Mouse (Mus musculus): ENCODE data around the gene Fxr1. TPM values are rescaled to one million over a fixed set of nuclear protein-coding genes. Genes with fewer than 3 reads are reported as not detected.

Gene Fxr1
- polyA plus RNA-seq, 1 experiment from 2014 or later: 81.2 TPM

GRCm38 (mm10) chr3:34003860-34004259, 15.9 kb upstream of the Fxr1 start:
- ATAC-seq (ENCODE audit: insufficient read depth, low FRiP score, low TSS enrichment): no peak
- WGBS: 86% methylated on average over 3 of the region's 3 CpGs
- H3K9ac ChIP-seq (ENCODE audit: low read length): no peak overlapping the region
- H3K27ac ChIP-seq (ENCODE audit: low read depth, low read length): no peak overlapping the region
- H3K27me3 ChIP-seq (ENCODE audit: control insufficient read depth, insufficient read depth, low read length): no peaks in the 10 kb centered on the region
- DNase-seq (ENCODE audit: low spot score): no peak
- H3K4me3 ChIP-seq (ENCODE audit: low read depth, low read length): no peak overlapping the region
- H3K4me1 ChIP-seq (ENCODE audit: control insufficient read depth, insufficient read depth, low read length): no peaks in the 10 kb centered on the region
- H3K36me3 ChIP-seq (ENCODE audit: control insufficient read depth, insufficient read depth, low read length): no peaks in the 10 kb centered on the region
- H3K4me2 ChIP-seq (ENCODE audit: low read depth): no peak overlapping the region
- no peaks in the 10 kb centered on the region for H3K9me3 ChIP-seq (ENCODE audit: control insufficient read depth, low read length)

GRCm38 (mm10) chr3:34006301-34006700, 13.4 kb upstream of the Fxr1 start:
- DNase-seq (ENCODE audit: low spot score) (no peak), ATAC-seq (ENCODE audit: insufficient read depth, low FRiP score, low TSS enrichment) (no peak)
- H3K27me3 ChIP-seq (ENCODE audit: control insufficient read depth, insufficient read depth, low read length): no peaks in the 10 kb centered on the region
- H3K9me3 ChIP-seq (ENCODE audit: control insufficient read depth, low read length): no peaks in the 10 kb centered on the region
- 73% methylated on average over 2 of the region's 2 CpGs for WGBS
- H3K9ac ChIP-seq (ENCODE audit: low read length): no peak overlapping the region
- H3K4me1 ChIP-seq (ENCODE audit: control insufficient read depth, insufficient read depth, low read length): no peaks in the 10 kb centered on the region
- H3K4me3 ChIP-seq (ENCODE audit: low read depth, low read length): no peak overlapping the region
- no peak overlapping the region for H3K27ac ChIP-seq (ENCODE audit: low read depth, low read length)
- H3K36me3 ChIP-seq (ENCODE audit: control insufficient read depth, insufficient read depth, low read length): no peaks in the 10 kb centered on the region
- no peak overlapping the region for H3K4me2 ChIP-seq (ENCODE audit: low read depth)

- no peaks in the 10 kb centered on the region for H3K36me3 ChIP-seq (ENCODE audit: control insufficient read depth, insufficient read depth, low read length)
- H3K27me3 ChIP-seq (ENCODE audit: control insufficient read depth, insufficient read depth, low read length): no peaks in the 10 kb centered on the region
- ATAC-seq (ENCODE audit: insufficient read depth, low FRiP score, low TSS enrichment) (no peak), DNase-seq (ENCODE audit: low spot score) (no peak)
- no peak overlapping the region for H3K4me3 ChIP-seq (ENCODE audit: low read depth, low read length)
- no peak overlapping the region for H3K27ac ChIP-seq (ENCODE audit: low read depth, low read length)
- no peaks in the 10 kb centered on the region for H3K4me1 ChIP-seq (ENCODE audit: control insufficient read depth, insufficient read depth, low read length)
- no peak overlapping the region for H3K9ac ChIP-seq (ENCODE audit: low read length)
- H3K9me3 ChIP-seq (ENCODE audit: control insufficient read depth, low read length): no peaks in the 10 kb centered on the region
- H3K4me2 ChIP-seq (ENCODE audit: low read depth): no peak overlapping the region
- 53% methylated on average over 3 of the region's 3 CpGs for WGBS
Measured at GRCm38 (mm10) chr3:34006824-34007223, 12.9 kb upstream of the Fxr1 start.

GRCm38 (mm10) chr3:34007611-34008010, 12.1 kb upstream of the Fxr1 start:
- Histone ChIP-seq H3K36me3 (ENCODE audit: control insufficient read depth, insufficient read depth, low read length) (no peaks in the 10 kb centered on the region), H3K4me1 (ENCODE audit: control insufficient read depth, insufficient read depth, low read length) (no peaks in the 10 kb centered on the region), H3K4me3 (ENCODE audit: low read depth, low read length) (no peak overlapping the region), H3K9me3 (ENCODE audit: control insufficient read depth, low read length) (no peaks in the 10 kb centered on the region), H3K4me2 (ENCODE audit: low read depth) (no peak overlapping the region), H3K27me3 (ENCODE audit: control insufficient read depth, insufficient read depth, low read length) (no peaks in the 10 kb centered on the region), H3K9ac (ENCODE audit: low read length) (no peak overlapping the region), H3K27ac (ENCODE audit: low read depth, low read length) (no peak overlapping the region)
- DNase-seq (ENCODE audit: low spot score) (no peak), ATAC-seq (ENCODE audit: insufficient read depth, low FRiP score, low TSS enrichment) (no peak)
- WGBS: 50% methylated on average over 4 of the region's 4 CpGs

DNA sequence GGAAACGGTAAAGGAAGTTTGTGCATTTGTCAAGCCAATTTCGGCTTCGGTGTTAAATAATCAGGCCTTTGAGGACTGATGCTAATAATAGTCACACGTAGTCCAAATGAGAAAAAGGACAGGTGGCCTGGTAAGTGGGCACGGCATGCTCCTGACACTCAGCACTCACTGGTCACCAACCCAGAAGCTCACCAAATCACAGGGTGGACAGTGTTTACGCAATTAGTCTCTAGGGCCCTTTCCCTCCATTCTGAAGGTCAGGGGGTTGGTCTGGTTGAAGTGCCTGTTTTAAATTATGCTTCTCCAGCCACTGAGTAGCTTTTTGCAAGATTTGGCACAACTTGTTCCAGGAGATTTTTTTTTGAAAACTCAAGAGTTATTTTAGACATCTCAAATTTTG, 11.6 kb upstream of the Fxr1 start:
- Histone ChIP-seq H3K9ac (ENCODE audit: low read length) (no peak overlapping the region), H3K4me1 (ENCODE audit: control insufficient read depth, insufficient read depth, low read length) (no peaks in the 10 kb centered on the region), H3K4me3 (ENCODE audit: low read depth, low read length) (no peak overlapping the region), H3K27ac (ENCODE audit: low read depth, low read length) (no peak overlapping the region), H3K9me3 (ENCODE audit: control insufficient read depth, low read length) (no peaks in the 10 kb centered on the region), H3K4me2 (ENCODE audit: low read depth) (no peak overlapping the region), H3K27me3 (ENCODE audit: control insufficient read depth, insufficient read depth, low read length) (no peaks in the 10 kb centered on the region), H3K36me3 (ENCODE audit: control insufficient read depth, insufficient read depth, low read length) (no peaks in the 10 kb centered on the region)
- ATAC-seq (ENCODE audit: insufficient read depth, low FRiP score, low TSS enrichment): no peak
- no peak for DNase-seq (ENCODE audit: low spot score)
- 65% methylated on average over 6 of the region's 6 CpGs for WGBS

DNA sequence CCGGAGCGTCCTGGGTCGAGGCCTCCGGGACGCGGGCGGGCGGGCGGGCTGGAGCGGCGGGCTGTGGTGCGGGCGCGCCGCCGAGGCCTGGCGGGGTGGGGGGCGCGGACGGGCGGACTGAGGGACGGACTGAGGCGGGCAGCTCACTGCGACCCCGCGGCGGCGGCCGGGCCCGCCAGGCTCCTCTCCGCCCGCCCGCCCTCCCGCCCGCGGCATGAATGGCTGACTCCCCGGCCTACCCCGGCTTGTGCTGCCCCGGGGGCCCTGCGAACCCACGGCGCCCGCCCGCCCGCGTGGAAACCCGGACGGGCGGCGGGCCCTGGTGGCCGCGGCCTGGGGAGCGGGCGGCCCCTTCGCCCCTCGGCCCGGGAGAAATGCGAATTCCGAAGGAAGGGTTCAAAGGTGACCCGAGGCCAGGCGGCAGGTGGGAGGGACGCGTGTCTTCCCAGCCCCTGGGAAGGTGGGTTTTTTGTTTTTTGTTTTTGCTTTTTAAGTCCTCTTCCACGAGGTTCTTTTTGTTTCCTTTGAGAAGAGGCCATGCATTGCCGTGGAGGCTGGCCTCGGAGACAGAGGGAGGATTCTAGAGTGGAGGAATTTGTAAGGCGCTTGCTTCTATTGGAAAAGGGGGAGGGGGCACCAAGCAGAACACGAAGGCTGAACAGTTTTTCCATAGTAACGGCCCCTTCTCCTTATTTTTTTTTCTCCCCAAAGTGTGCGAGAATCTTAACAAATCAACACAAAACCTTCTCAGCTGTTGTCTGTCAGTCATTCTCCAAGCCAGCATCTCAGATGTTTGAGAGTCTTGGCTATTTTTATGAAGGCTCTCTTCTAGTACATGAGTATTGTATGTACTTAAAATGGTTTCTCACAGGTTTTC, 877 bp downstream of the Fxr1 start:
- Histone ChIP-seq H3K27me3 (ENCODE audit: control insufficient read depth, insufficient read depth, low read length) (no peaks in the 10 kb centered on the region), H3K36me3 (ENCODE audit: control insufficient read depth, insufficient read depth, low read length) (no peaks in the 10 kb centered on the region), H3K4me3 (ENCODE audit: low read depth, low read length) (peak overlapping the region; percentile 97), H3K9ac (ENCODE audit: low read length) (peak overlapping the region; percentile 99), H3K4me2 (ENCODE audit: low read depth) (peak overlapping the region; percentile 55), H3K4me1 (ENCODE audit: control insufficient read depth, insufficient read depth, low read length) (no peaks in the 10 kb centered on the region; the same call in 1 of the 2 replicates), H3K27ac (ENCODE audit: low read depth, low read length) (peak overlapping the region; percentile 94), H3K9me3 (ENCODE audit: control insufficient read depth, low read length) (no peaks in the 10 kb centered on the region)
- peak; percentile 40 for DNase-seq (ENCODE audit: low spot score)
- WGBS: under 1% methylated on average over 28 of the region's 70 CpGs
- ATAC-seq (ENCODE audit: insufficient read depth, low FRiP score, low TSS enrichment): peak; percentile 69

DNA sequence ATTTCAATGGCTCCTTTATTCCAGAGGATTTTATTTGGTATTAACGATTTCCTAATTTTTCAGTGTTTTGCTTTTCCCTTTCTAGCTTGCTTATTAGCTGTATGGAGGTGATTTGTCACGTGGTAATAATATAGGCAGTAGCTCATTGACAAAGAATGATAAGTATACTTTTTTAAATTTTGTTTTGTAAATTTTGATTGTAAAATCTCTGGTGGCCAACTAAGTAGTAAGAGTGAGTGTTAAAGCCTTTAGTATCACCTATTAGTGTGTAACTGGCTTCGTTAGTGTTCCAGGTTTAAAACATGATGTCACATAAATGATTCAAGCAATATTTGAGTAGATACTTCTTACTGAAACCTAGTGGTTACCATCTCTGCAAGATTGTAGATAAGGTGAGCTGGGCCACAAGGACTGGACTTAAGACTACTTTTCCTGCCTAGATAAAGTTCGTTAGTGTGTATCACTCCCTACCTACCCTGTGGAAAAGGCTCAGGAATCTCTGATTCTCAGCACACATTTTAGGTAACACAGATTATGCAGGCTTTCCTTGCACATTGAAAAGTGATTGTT, 1.6 kb downstream of the Fxr1 start:
- no peaks in the 10 kb centered on the region; the same call in 1 of the 2 replicates for H3K4me1 ChIP-seq (ENCODE audit: control insufficient read depth, insufficient read depth, low read length)
- no peak overlapping the region for H3K27ac ChIP-seq (ENCODE audit: low read depth, low read length)
- H3K27me3 ChIP-seq (ENCODE audit: control insufficient read depth, insufficient read depth, low read length): no peaks in the 10 kb centered on the region
- no peak overlapping the region; the same call in 1 of the 2 replicates for H3K9ac ChIP-seq (ENCODE audit: low read length)
- no peaks in the 10 kb centered on the region for H3K36me3 ChIP-seq (ENCODE audit: control insufficient read depth, insufficient read depth, low read length)
- ATAC-seq (ENCODE audit: insufficient read depth, low FRiP score, low TSS enrichment) (no peak), DNase-seq (ENCODE audit: low spot score) (no peak)
- 80% methylated on average over 4 of the region's 4 CpGs for WGBS
- no peaks in the 10 kb centered on the region for H3K9me3 ChIP-seq (ENCODE audit: control insufficient read depth, low read length)
- peak overlapping the region; percentile 55 for H3K4me2 ChIP-seq (ENCODE audit: low read depth)
- H3K4me3 ChIP-seq (ENCODE audit: low read depth, low read length): peak overlapping the region; percentile 97

DNA sequence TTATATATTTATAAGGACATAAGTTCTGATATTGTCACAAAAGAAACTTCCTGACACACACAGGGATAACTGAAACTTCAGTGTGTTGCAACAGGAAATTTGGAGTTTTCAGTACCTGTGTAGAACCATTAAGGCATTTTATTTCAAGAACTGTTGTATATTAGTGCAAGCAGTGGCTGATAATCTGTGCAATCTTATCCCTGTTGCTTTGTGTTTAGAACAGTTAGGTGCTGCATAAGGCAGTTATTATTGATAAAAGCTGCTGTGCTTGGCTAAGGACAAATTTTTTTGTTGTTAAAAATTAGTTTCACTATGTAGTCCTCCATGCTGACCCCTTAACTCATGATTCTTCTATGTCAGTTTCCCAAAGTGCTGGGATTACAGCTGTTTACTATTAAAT, 9.2 kb downstream of the Fxr1 start:
- DNase-seq (ENCODE audit: low spot score): no peak
- Histone ChIP-seq H3K36me3 (ENCODE audit: control insufficient read depth, insufficient read depth, low read length) (no peaks in the 10 kb centered on the region), H3K9ac (ENCODE audit: low read length) (no peak overlapping the region), H3K27ac (ENCODE audit: low read depth, low read length) (no peak overlapping the region), H3K4me1 (ENCODE audit: control insufficient read depth, insufficient read depth, low read length) (no peaks in the 10 kb centered on the region), H3K4me2 (ENCODE audit: low read depth) (no peak overlapping the region), H3K4me3 (ENCODE audit: low read depth, low read length) (no peak overlapping the region), H3K9me3 (ENCODE audit: control insufficient read depth, low read length) (no peaks in the 10 kb centered on the region), H3K27me3 (ENCODE audit: control insufficient read depth, insufficient read depth, low read length) (no peaks in the 10 kb centered on the region)
- no peak for ATAC-seq (ENCODE audit: insufficient read depth, low FRiP score, low TSS enrichment)

DNA sequence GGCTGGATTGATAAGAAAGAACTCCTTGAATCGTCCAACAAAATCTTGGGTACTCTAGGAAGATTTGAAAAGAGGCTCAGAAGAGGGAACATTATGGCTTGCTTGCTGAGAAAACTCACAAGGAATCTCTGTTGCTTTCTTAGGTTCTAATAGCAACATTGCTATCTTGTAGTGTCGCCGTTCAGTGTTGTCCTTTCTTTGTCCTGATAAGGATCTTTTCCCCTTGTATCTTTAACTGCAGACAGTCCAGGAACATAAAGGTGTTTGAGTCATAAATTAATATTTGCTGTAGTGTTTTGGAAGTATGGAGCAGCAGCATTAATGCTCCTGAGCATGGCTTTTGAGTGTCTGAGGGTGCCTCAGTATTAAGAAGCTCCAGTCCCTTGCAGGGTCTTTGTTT, 10.9 kb downstream of the Fxr1 start:
- Histone ChIP-seq H3K4me2 (ENCODE audit: low read depth) (no peak overlapping the region), H3K4me1 (ENCODE audit: control insufficient read depth, insufficient read depth, low read length) (no peaks in the 10 kb centered on the region), H3K36me3 (ENCODE audit: control insufficient read depth, insufficient read depth, low read length) (no peaks in the 10 kb centered on the region), H3K4me3 (ENCODE audit: low read depth, low read length) (no peak overlapping the region), H3K27ac (ENCODE audit: low read depth, low read length) (no peak overlapping the region), H3K27me3 (ENCODE audit: control insufficient read depth, insufficient read depth, low read length) (no peaks in the 10 kb centered on the region), H3K9ac (ENCODE audit: low read length) (no peak overlapping the region), H3K9me3 (ENCODE audit: control insufficient read depth, low read length) (no peaks in the 10 kb centered on the region)
- DNase-seq (ENCODE audit: low spot score) (no peak), ATAC-seq (ENCODE audit: insufficient read depth, low FRiP score, low TSS enrichment) (no peak)
- WGBS: 92% methylated on average over 3 of the region's 3 CpGs

Data from neural tube, embryonic 11.5 days (tissue).